Mouse (Mus musculus): ENCODE results near the gene Ube2s. TPM values are rescaled to one million over a fixed set of nuclear protein-coding genes. Genes with fewer than 3 reads are reported as not detected.

Gene Ube2s
- total and polyA plus RNA-seq, 2 experiments, result 24.2 to 74.3 TPM

GRCm38 (mm10) chr7:4843604-4844244, 31.3 kb upstream of the Ube2s start:
- TF ChIP-seq CTCF (IDR thresholded peaks at IDR 0.05; ENCODE audit: low read depth, low read length) (no peak), POLR2A (IDR thresholded peaks at IDR 0.05; ENCODE audit: extremely low read depth, insufficient read depth, low read length) (no peak)
- 4% methylated on average over 34 of the region's 34 CpGs for WGBS
- no peaks in the 10 kb centered on the region; the same call in 1 of the 2 replicates for H3K36me3 ChIP-seq (ENCODE audit: control insufficient read depth, insufficient read depth, low read length)
- no peak overlapping the region for H3K4me3 ChIP-seq (ENCODE audit: insufficient read depth, low read depth, low read length)
- no peak for DNase-seq (ENCODE audit: extremely low read depth, low read depth, low spot score)
- H3K27ac ChIP-seq (replicated peaks; ENCODE audit: insufficient read depth, low read depth, low read length), result no peak overlapping the region
- H3K79me2 ChIP-seq (ENCODE audit: control insufficient read depth, insufficient read depth, low read length), result no peaks in the 10 kb centered on the region
- H3K4me1 ChIP-seq (ENCODE audit: control insufficient read depth, insufficient read depth, low read length), result no peaks in the 10 kb centered on the region
- H3K9ac ChIP-seq (ENCODE audit: low read depth, low read length), result no peak overlapping the region
- peaks cover 18% of the 10 kb centered on the region for H3K27me3 ChIP-seq (ENCODE audit: control insufficient read depth, insufficient read depth, low read length)

GRCm38 (mm10) chr7:4842634-4843131, 30.3 kb upstream of the Ube2s start:
- H3K4me1 ChIP-seq (ENCODE audit: control insufficient read depth, insufficient read depth, low read length), result no peaks in the 10 kb centered on the region
- TF ChIP-seq POLR2A (IDR thresholded peaks at IDR 0.05; ENCODE audit: extremely low read depth, insufficient read depth, low read length) (no peak), CTCF (IDR thresholded peaks at IDR 0.05; ENCODE audit: low read depth, low read length) (no peak)
- H3K79me2 ChIP-seq (ENCODE audit: control insufficient read depth, insufficient read depth, low read length), result no peaks in the 10 kb centered on the region
- no peak overlapping the region for H3K4me3 ChIP-seq (ENCODE audit: insufficient read depth, low read depth, low read length)
- WGBS, result 5% methylated on average over 16 of the region's 16 CpGs
- no peak overlapping the region for H3K27ac ChIP-seq (replicated peaks; ENCODE audit: insufficient read depth, low read depth, low read length)
- DNase-seq (ENCODE audit: extremely low read depth, low read depth, low spot score), result no peak
- peaks cover 18% of the 10 kb centered on the region for H3K27me3 ChIP-seq (ENCODE audit: control insufficient read depth, insufficient read depth, low read length)
- no peaks in the 10 kb centered on the region; the same call in 1 of the 2 replicates for H3K36me3 ChIP-seq (ENCODE audit: control insufficient read depth, insufficient read depth, low read length)
- H3K9ac ChIP-seq (ENCODE audit: low read depth, low read length), result no peak overlapping the region

GRCm38 (mm10) chr7:4842077-4842476, 29.7 kb upstream of the Ube2s start:
- Histone ChIP-seq H3K27me3 (ENCODE audit: control insufficient read depth, insufficient read depth, low read length) (peaks cover 18% of the 10 kb centered on the region), H3K79me2 (ENCODE audit: control insufficient read depth, insufficient read depth, low read length) (no peaks in the 10 kb centered on the region), H3K4me1 (ENCODE audit: control insufficient read depth, insufficient read depth, low read length) (no peaks in the 10 kb centered on the region), H3K4me3 (ENCODE audit: insufficient read depth, low read depth, low read length) (no peak overlapping the region), H3K36me3 (ENCODE audit: control insufficient read depth, insufficient read depth, low read length) (no peaks in the 10 kb centered on the region), H3K27ac (replicated peaks; ENCODE audit: insufficient read depth, low read depth, low read length) (no peak overlapping the region), H3K9ac (ENCODE audit: low read depth, low read length) (no peak overlapping the region)
- no peak for TF ChIP-seq CTCF (IDR thresholded peaks at IDR 0.05; ENCODE audit: low read depth, low read length)
- TF ChIP-seq POLR2A (IDR thresholded peaks at IDR 0.05; ENCODE audit: extremely low read depth, insufficient read depth, low read length), result no peak
- no peak for DNase-seq (ENCODE audit: extremely low read depth, low read depth, low spot score)
- WGBS, result 74% methylated on average over 5 of the region's 5 CpGs

GRCm38 (mm10) chr7:4837639-4838038, 25.2 kb upstream of the Ube2s start:
- Histone ChIP-seq H3K4me3 (ENCODE audit: insufficient read depth, low read depth, low read length) (no peak overlapping the region), H3K27me3 (ENCODE audit: control insufficient read depth, insufficient read depth, low read length) (0 out of 2 replicates have a peak, but pooled peaks cover 4% of the 10 kb centered on the region), H3K4me1 (ENCODE audit: control insufficient read depth, insufficient read depth, low read length) (peaks cover 2% of the 10 kb centered on the region; the same call in 1 of the 2 replicates), H3K27ac (replicated peaks; ENCODE audit: insufficient read depth, low read depth, low read length) (no peak overlapping the region), H3K79me2 (ENCODE audit: control insufficient read depth, insufficient read depth, low read length) (no peaks in the 10 kb centered on the region), H3K9ac (ENCODE audit: low read depth, low read length) (no peak overlapping the region), H3K36me3 (ENCODE audit: control insufficient read depth, insufficient read depth, low read length) (no peaks in the 10 kb centered on the region)
- no peak for DNase-seq (ENCODE audit: extremely low read depth, low read depth, low spot score)
- TF ChIP-seq CTCF (IDR thresholded peaks at IDR 0.05; ENCODE audit: low read depth, low read length) (no peak), POLR2A (IDR thresholded peaks at IDR 0.05; ENCODE audit: extremely low read depth, insufficient read depth, low read length) (no peak)
- 4% methylated on average over 1 of the region's 1 CpGs for WGBS

- peak; percentile 54 for DNase-seq (ENCODE audit: extremely low read depth, low read depth, low spot score)
- H3K27me3 ChIP-seq (ENCODE audit: control insufficient read depth, insufficient read depth, low read length), result peaks cover 2% of the 10 kb centered on the region; the same call in 1 of the 2 replicates
- H3K27ac ChIP-seq (replicated peaks; ENCODE audit: insufficient read depth, low read depth, low read length), result no peak overlapping the region
- H3K36me3 ChIP-seq (ENCODE audit: control insufficient read depth, insufficient read depth, low read length), result no peaks in the 10 kb centered on the region
- peak overlapping the region; percentile 72 for H3K9ac ChIP-seq (ENCODE audit: low read depth, low read length)
- TF ChIP-seq POLR2A (IDR thresholded peaks at IDR 0.05; ENCODE audit: extremely low read depth, insufficient read depth, low read length) (no peak), CTCF (IDR thresholded peaks at IDR 0.05; ENCODE audit: low read depth, low read length) (peak; percentile 79)
- H3K79me2 ChIP-seq (ENCODE audit: control insufficient read depth, insufficient read depth, low read length), result no peaks in the 10 kb centered on the region
- 2% methylated on average over 51 of the region's 51 CpGs for WGBS
- peak overlapping the region; percentile 55 for H3K4me3 ChIP-seq (ENCODE audit: insufficient read depth, low read depth, low read length)
- H3K4me1 ChIP-seq (ENCODE audit: control insufficient read depth, insufficient read depth, low read length), result peaks cover 2% of the 10 kb centered on the region; the same call in 1 of the 2 replicates
These were observed 24.0 kb upstream of the Ube2s start for GRCm38 (mm10) chr7:4836351-4836792.
